Mouse (Mus musculus) thymus, adult 2 months (tissue): ENCODE results near the gene Eftud2. TPM values are rescaled to one million over a fixed set of nuclear protein-coding genes. Genes with fewer than 3 reads are reported as not detected.

Experiments used
- DNase-seq: peaks from one replicate; pipeline ENCODE4 v3.0.0; 2021
- H3K27ac ChIP-seq: fragments of 200-500 bp; 2 replicates; pipeline ENCODE4 v1.5.1; 2012; ENCODE audit warnings: low read length, control low read depth; ENCODE audit not compliant: control insufficient read depth, insufficient read depth
- H3K27me3 ChIP-seq: fragments of 200-500 bp; 2 replicates; pipeline ENCODE4 v1.6.1; 2012; ENCODE audit warnings: mild to moderate bottlenecking, low read length, moderate library complexity, mixed read lengths; ENCODE audit not compliant: control insufficient read depth, insufficient read depth
- H3K36me3 ChIP-seq: fragments of 200-500 bp; 2 replicates; pipeline ENCODE4 v1.6.1; 2012; ENCODE audit warnings: mild to moderate bottlenecking, low read length, moderate library complexity; ENCODE audit not compliant: control insufficient read depth, insufficient read depth
- H3K4me1 ChIP-seq: fragments of 200-500 bp; replicated peaks from 2 replicates; pipeline ENCODE4 v1.6.1; 2012; ENCODE audit warnings: low read length; ENCODE audit not compliant: control insufficient read depth, insufficient read depth
- H3K4me3 ChIP-seq: fragments of 200-500 bp; 2 replicates; pipeline ENCODE4 v1.5.1; 2012; ENCODE audit warnings: mild to moderate bottlenecking, low read length, control low read depth, moderate library complexity; ENCODE audit not compliant: control insufficient read depth, insufficient read depth
- CTCF ChIP-seq: fragments of 200-500 bp; IDR thresholded peaks from 2 replicates; pipeline ENCODE4 v1.5.1; 2012; ENCODE audit warnings: mild to moderate bottlenecking, control low read depth, low read length, moderate library complexity, borderline replicate concordance; ENCODE audit not compliant: control insufficient read depth, poor library complexity, insufficient read depth; ENCODE audit errors: extremely low read depth
- POLR2A ChIP-seq: fragments of 200-500 bp; IDR thresholded peaks from 2 replicates; pipeline ENCODE4 v1.6.1; 2012; ENCODE audit warnings: mild to moderate bottlenecking, low read length, control low read depth, moderate library complexity; ENCODE audit not compliant: control insufficient read depth, poor library complexity, insufficient read depth; ENCODE audit errors: extremely low read depth
- WGBS: fragments of 180-500 bp; shearing (Covaris S2); methylation state at CpG from one replicate; pipeline ENCODE4 v1.1.7; 2018; 5-methylcytosine and 5-hydroxymethylcytosine counted together
- polyA plus RNA-seq: library from polyadenylated mRNA; depleted of rRNA; stranded (reverse); fragments of >200 nt; gene quantifications from 2 replicates; pipeline ENCODE4 v1.2.3, GENCODE M21; 2012

Eftud2 gene
- polyA plus RNA-seq, 1 experiment, result 215 TPM

GRCm38 (mm10) chr11:102855941-102856340 is 24.8 kb downstream of the Eftud2 start:
- DNase-seq, result no peak
- TF ChIP-seq CTCF, result no peak
- TF ChIP-seq POLR2A, result no peak
- Histone ChIP-seq H3K27ac (no peak overlapping the region), H3K4me1 (no peaks in the 10 kb centered on the region), H3K4me3 (no peak overlapping the region), H3K36me3 (peaks cover 44% of the 10 kb centered on the region), H3K27me3 (no peaks in the 10 kb centered on the region)
- 91% methylated on average over 6 of the region's 6 CpGs for WGBS

GRCm38 (mm10) chr11:102853760-102854159 is 27.0 kb downstream of the Eftud2 start:
- H3K27me3 ChIP-seq, result no peaks in the 10 kb centered on the region
- no peak overlapping the region for H3K4me3 ChIP-seq
- H3K4me1 ChIP-seq, result no peaks in the 10 kb centered on the region
- no peak for TF ChIP-seq POLR2A
- no peak for TF ChIP-seq CTCF
- H3K36me3 ChIP-seq, result peaks cover 46% of the 10 kb centered on the region
- H3K27ac ChIP-seq, result no peak overlapping the region
- DNase-seq, result no peak

- no peak overlapping the region for H3K27ac ChIP-seq
- DNase-seq, result peak; percentile 53
- no peaks in the 10 kb centered on the region for H3K27me3 ChIP-seq
- 81% methylated on average over 5 of the region's 5 CpGs for WGBS
- no peak overlapping the region for H3K4me3 ChIP-seq
- no peaks in the 10 kb centered on the region for H3K4me1 ChIP-seq
- no peak for TF ChIP-seq POLR2A
- peak; percentile 31; the same call in 1 of the 2 replicates for TF ChIP-seq CTCF
- peaks cover 56% of the 10 kb centered on the region for H3K36me3 ChIP-seq
Observed at GRCm38 (mm10) chr11:102851883-102852282, 28.9 kb downstream of the Eftud2 start.

- DNase-seq, result no peak
- peaks cover 69% of the 10 kb centered on the region for H3K36me3 ChIP-seq
- no peaks in the 10 kb centered on the region for H3K27me3 ChIP-seq
- no peak overlapping the region for H3K27ac ChIP-seq
- no peak overlapping the region for H3K4me3 ChIP-seq
- TF ChIP-seq POLR2A (no peak), CTCF (no peak)
- no peaks in the 10 kb centered on the region for H3K4me1 ChIP-seq
- WGBS, result 92% methylated on average over 10 of the region's 10 CpGs
Observed at GRCm38 (mm10) chr11:102845926-102846325, 34.9 kb downstream of the Eftud2 start.

GRCm38 (mm10) chr11:102838616-102839150 is 42.1 kb downstream of the Eftud2 start:
- Histone ChIP-seq H3K4me3 (no peak overlapping the region), H3K27me3 (no peaks in the 10 kb centered on the region), H3K4me1 (no peaks in the 10 kb centered on the region), H3K27ac (no peak overlapping the region), H3K36me3 (peaks cover 39% of the 10 kb centered on the region)
- TF ChIP-seq CTCF (no peak), POLR2A (no peak)
- 94% methylated on average over 9 of the region's 9 CpGs for WGBS
- DNase-seq, result no peak

GRCm38 (mm10) chr11:102838126-102838525 is 42.7 kb downstream of the Eftud2 start:
- no peak for DNase-seq
- Histone ChIP-seq H3K27me3 (no peaks in the 10 kb centered on the region), H3K27ac (no peak overlapping the region), H3K4me3 (no peak overlapping the region), H3K36me3 (peaks cover 35% of the 10 kb centered on the region), H3K4me1 (no peaks in the 10 kb centered on the region)
- 91% methylated on average over 2 of the region's 2 CpGs for WGBS
- TF ChIP-seq CTCF (no peak), POLR2A (no peak)

GRCm38 (mm10) chr11:102837385-102837784 is 43.4 kb downstream of the Eftud2 start:
- 97% methylated on average over 1 of the region's 1 CpGs for WGBS
- Histone ChIP-seq H3K4me3 (no peak overlapping the region), H3K27me3 (no peaks in the 10 kb centered on the region), H3K4me1 (no peaks in the 10 kb centered on the region), H3K27ac (no peak overlapping the region), H3K36me3 (peaks cover 29% of the 10 kb centered on the region)
- DNase-seq, result no peak
- TF ChIP-seq CTCF (no peak), POLR2A (no peak)
